Mouse (Mus musculus) liver, adult 2 months (tissue): ENCODE results near the gene Lgi2. TPM values are rescaled to one million over a fixed set of nuclear protein-coding genes. Genes with fewer than 3 reads are reported as not detected.
A peak's percentile ranks its signal among the peaks of the same experiment; 100 is the strongest.

Source experiments
- DNase-seq: peaks from one replicate; pipeline ENCODE4 v3.0.0-alpha.2; 2011; ENCODE audit warnings: low read depth, low spot score; ENCODE audit errors: extremely low read depth
- H3K27ac ChIP-seq: fragments of 200-500 bp; replicated peaks from 2 replicates; pipeline ENCODE4 v1.5.1; 2012; ENCODE audit warnings: low read depth, mild to moderate bottlenecking, control low read depth, inconsistent platforms, low read length; ENCODE audit not compliant: insufficient read depth
- H3K27me3 ChIP-seq: fragments of 200-500 bp; 2 replicates; pipeline ENCODE4 v1.6.1; 2012; ENCODE audit warnings: mild to moderate bottlenecking, moderate library complexity, low read length, inconsistent platforms; ENCODE audit not compliant: control insufficient read depth, insufficient read depth
- H3K36me3 ChIP-seq: fragments of 200-500 bp; 2 replicates; pipeline ENCODE4 v1.6.1; 2012; ENCODE audit warnings: low read length, inconsistent platforms; ENCODE audit not compliant: control insufficient read depth, insufficient read depth
- H3K4me1 ChIP-seq: fragments of 200-500 bp; 2 replicates; pipeline ENCODE4 v1.6.1; 2011; ENCODE audit warnings: low read length; ENCODE audit not compliant: control insufficient read depth, insufficient read depth
- H3K4me3 ChIP-seq: fragments of 200-500 bp; 2 replicates; pipeline ENCODE4 v1.5.1; 2011; ENCODE audit warnings: low read depth, mild to moderate bottlenecking, control low read depth, low read length, moderate library complexity; ENCODE audit not compliant: insufficient read depth
- H3K79me2 ChIP-seq: fragments of 200-500 bp; 2 replicates; pipeline ENCODE4 v1.6.1; 2012; ENCODE audit warnings: inconsistent platforms, mild to moderate bottlenecking, low read length, moderate library complexity; ENCODE audit not compliant: control insufficient read depth, insufficient read depth
- H3K9ac ChIP-seq: fragments of 200-500 bp; 2 replicates; pipeline ENCODE4 v1.6.1; 2012; ENCODE audit warnings: low read depth, mild to moderate bottlenecking, control low read depth, inconsistent platforms, low read length
- CTCF ChIP-seq: fragments of 200-500 bp; IDR thresholded peaks from 2 replicates; pipeline ENCODE4 v1.5.1; 2011; ENCODE audit warnings: low read depth, low read length, control low read depth
- POLR2A ChIP-seq: fragments of 200-500 bp; IDR thresholded peaks from 2 replicates; pipeline ENCODE4 v1.6.1; 2011; ENCODE audit warnings: low read length, control low read depth; ENCODE audit not compliant: insufficient read depth; ENCODE audit errors: extremely low read depth
- WGBS: fragments of 180-500 bp; shearing (Covaris S2); methylation state at CpG from one replicate; pipeline ENCODE4 v1.1.7; 2018; 5-methylcytosine and 5-hydroxymethylcytosine counted together
- polyA plus RNA-seq: library from polyadenylated mRNA; depleted of rRNA; stranded (reverse); fragments of >200 nt; gene quantifications from 2 replicates; pipeline ENCODE4 v1.2.3, GENCODE M21; 2012
- total RNA-seq: library from RNA; depleted of rRNA; stranded (reverse); fragments of >200 nt; gene quantifications from 2 replicates; pipeline ENCODE4 v1.2.3, GENCODE M21; 2014

Lgi2 gene
- total and polyA plus RNA-seq, 2 experiments, result 0.06 to 0.18 TPM

DNA sequence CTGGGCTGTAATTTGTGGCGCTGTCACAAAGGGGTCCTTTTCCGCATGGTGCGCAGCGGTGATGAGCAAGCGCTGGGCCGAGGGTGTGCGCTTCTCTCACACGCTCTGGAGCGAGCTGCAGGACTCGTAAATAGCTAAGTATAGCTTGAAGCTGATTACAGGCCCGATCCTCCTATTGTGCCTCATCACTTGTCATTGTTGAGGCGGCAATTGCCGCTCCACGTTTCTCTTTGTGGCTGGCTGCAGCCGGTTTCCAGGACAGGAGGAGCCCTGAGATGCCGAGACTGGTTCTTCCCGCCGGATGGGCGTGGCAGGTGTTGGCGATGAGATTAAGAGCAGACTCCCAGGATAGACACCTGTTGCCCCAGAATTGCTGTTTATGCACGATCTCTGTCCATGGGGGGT, 50.2 kb downstream of the Lgi2 start:
- TF ChIP-seq POLR2A, result no peak
- no peak for TF ChIP-seq CTCF
- no peaks in the 10 kb centered on the region for H3K79me2 ChIP-seq
- H3K4me3 ChIP-seq, result no peak overlapping the region
- 27% methylated on average over 21 of the region's 21 CpGs for WGBS
- no peak overlapping the region for H3K9ac ChIP-seq
- no peaks in the 10 kb centered on the region for H3K27me3 ChIP-seq
- no peak for DNase-seq
- H3K36me3 ChIP-seq, result no peaks in the 10 kb centered on the region
- H3K27ac ChIP-seq, result no peak overlapping the region
- no peaks in the 10 kb centered on the region for H3K4me1 ChIP-seq

DNA sequence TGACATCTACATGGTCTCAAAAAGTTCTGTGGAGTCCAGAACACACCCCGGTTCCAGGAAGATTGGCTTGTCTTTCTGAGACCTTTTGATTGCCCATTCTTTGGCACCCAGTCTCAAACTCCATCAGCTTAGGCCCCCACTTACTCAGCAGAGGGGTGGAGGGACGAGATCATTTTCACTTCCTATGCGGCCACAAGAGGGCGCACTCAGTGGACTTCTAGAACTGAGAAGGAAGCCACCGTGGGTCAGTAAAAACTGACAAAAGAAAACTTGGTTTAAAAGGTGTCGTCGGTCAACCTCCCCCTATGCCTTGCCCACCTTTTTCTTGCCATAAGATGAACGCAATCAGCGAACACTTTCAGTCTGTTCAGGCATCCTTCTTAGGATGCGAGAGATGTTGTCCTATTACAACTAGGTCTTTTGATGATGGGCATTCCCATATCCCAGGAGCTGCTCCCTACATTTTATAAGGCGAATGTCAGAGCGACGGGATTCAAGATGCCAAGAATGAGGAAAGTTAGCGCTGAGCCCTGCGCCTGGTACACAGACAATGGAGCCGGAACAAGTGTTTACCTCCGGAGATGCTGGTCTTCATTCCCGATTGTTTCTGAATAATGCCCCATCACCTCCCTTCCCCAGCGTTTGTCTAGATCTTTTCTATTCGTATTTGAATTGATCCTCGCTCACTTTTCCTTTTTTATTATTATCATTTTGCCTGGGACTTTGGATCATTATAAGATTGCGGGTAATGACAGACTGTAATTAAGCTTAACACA, 50.8 kb downstream of the Lgi2 start:
- Histone ChIP-seq H3K27ac (no peak overlapping the region), H3K36me3 (no peaks in the 10 kb centered on the region), H3K4me1 (no peaks in the 10 kb centered on the region), H3K4me3 (no peak overlapping the region), H3K79me2 (no peaks in the 10 kb centered on the region), H3K9ac (no peak overlapping the region), H3K27me3 (no peaks in the 10 kb centered on the region)
- DNase-seq, result peak; percentile 23
- TF ChIP-seq POLR2A, result no peak
- TF ChIP-seq CTCF, result peak; percentile 70
- WGBS, result 30% methylated on average over 22 of the region's 22 CpGs

DNA sequence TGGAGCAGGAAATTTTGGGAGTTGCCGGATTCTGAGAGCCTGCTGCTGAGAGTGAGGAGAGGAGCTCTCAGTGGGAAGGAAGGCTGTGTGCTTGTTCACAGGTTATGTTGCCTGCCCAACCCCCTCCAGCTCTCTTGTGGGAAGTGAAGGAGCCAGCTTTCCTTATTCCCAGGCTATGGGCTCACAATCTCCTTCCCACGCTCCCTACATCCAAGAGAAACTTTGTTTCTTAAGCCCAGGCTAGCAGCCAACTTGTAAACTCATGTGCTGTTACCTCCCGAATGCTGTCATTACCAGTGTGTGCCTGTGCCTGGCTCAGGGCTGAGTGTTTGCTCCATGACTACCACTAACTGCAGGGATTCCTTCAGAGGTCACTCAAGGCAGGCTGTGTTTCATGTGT, 55.2 kb downstream of the Lgi2 start:
- no peak overlapping the region for H3K27ac ChIP-seq
- no peak overlapping the region for H3K4me3 ChIP-seq
- 78% methylated on average over 3 of the region's 3 CpGs for WGBS
- H3K79me2 ChIP-seq, result no peaks in the 10 kb centered on the region
- no peak overlapping the region for H3K9ac ChIP-seq
- no peaks in the 10 kb centered on the region for H3K4me1 ChIP-seq
- H3K36me3 ChIP-seq, result no peaks in the 10 kb centered on the region
- no peaks in the 10 kb centered on the region for H3K27me3 ChIP-seq
- no peak for DNase-seq
- TF ChIP-seq CTCF, result no peak
- no peak for TF ChIP-seq POLR2A

DNA sequence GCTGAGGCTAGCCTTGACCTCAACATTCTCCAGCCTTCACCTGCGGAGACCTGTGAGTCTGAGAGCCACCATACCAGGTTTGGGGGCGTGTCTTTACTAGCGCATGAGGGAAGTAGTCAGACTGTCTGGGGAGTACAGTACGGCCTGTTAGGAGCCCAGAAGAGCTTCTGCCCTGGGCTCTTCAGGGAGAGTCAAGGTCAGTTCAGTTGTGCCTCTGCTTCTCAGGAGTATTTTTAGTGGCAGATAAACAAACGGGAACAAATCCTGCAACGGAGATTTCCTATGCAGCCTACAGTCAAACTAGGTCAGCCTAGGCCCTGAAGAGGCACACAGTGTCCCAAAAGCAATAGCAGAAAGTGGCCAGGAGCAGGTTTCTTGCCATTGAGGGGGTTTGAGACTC, 56.8 kb downstream of the Lgi2 start:
- no peak overlapping the region for H3K4me3 ChIP-seq
- TF ChIP-seq POLR2A, result no peak
- TF ChIP-seq CTCF, result no peak
- 87% methylated on average over 6 of the region's 6 CpGs for WGBS

DNA sequence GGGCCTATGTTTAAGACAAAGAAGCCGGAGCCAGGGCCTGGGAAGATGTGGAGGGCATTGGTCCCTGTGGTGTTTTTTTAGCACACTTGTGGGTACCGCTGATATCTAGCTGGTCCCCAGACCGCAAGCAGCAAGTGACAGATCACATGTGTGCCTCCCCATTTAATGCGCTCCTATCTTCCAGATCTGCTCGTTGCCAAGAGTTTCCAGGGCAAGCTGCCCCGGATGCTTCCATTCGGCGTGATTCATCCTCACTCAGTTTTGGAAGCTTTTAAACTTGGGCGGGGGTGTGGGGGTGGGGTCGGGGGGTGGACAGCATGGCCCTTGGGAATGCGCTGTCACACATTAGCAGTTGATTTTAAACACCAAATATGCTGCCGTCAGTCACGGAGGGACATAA, 61.6 kb downstream of the Lgi2 start:
- TF ChIP-seq POLR2A (no peak), CTCF (no peak)
- no peaks in the 10 kb centered on the region for H3K4me1 ChIP-seq
- no peaks in the 10 kb centered on the region for H3K36me3 ChIP-seq
- H3K9ac ChIP-seq, result no peak overlapping the region
- no peak overlapping the region for H3K4me3 ChIP-seq
- no peak for DNase-seq
- 91% methylated on average over 13 of the region's 13 CpGs for WGBS
- no peaks in the 10 kb centered on the region for H3K79me2 ChIP-seq
- H3K27me3 ChIP-seq, result no peaks in the 10 kb centered on the region
- H3K27ac ChIP-seq, result no peak overlapping the region

More for the DNA sequence above, 56.8 kb downstream of the Lgi2 start:
- DNase-seq, result no peak
- no peaks in the 10 kb centered on the region for H3K4me1 ChIP-seq
- H3K9ac ChIP-seq, result no peak overlapping the region
- H3K79me2 ChIP-seq, result no peaks in the 10 kb centered on the region
- H3K27ac ChIP-seq, result no peak overlapping the region
- H3K27me3 ChIP-seq, result no peaks in the 10 kb centered on the region
- H3K36me3 ChIP-seq, result no peaks in the 10 kb centered on the region

DNA sequence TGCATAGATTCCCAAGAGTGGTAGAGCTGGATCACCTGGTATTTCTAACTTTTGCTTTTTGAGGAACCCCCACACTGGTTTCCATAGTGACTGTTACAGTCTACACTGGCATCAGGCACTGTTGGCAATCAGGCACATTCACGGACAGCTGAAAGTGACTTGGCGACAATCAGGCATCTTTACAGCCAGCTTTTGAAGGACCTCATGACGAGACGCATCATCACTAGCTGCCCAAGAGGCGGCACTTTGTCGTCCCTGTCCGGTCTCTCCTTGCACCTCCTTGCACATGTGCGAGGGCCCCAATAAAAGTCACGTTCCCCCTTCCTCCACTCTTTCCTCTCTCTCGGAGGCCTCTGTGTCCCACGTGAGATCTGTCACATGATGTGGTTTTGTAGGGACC, 62.1 kb downstream of the Lgi2 start:
- no peaks in the 10 kb centered on the region for H3K27me3 ChIP-seq
- TF ChIP-seq CTCF (no peak), POLR2A (no peak)
- DNase-seq, result no peak
- H3K27ac ChIP-seq, result no peak overlapping the region
- no peaks in the 10 kb centered on the region for H3K36me3 ChIP-seq
- H3K79me2 ChIP-seq, result no peaks in the 10 kb centered on the region
- H3K4me3 ChIP-seq, result no peak overlapping the region
- 92% methylated on average over 11 of the region's 11 CpGs for WGBS
- H3K4me1 ChIP-seq, result no peaks in the 10 kb centered on the region
- no peak overlapping the region for H3K9ac ChIP-seq
